Mouse (Mus musculus): Measurements from ENCODE around the gene Phf13.

GRCm38 (mm10) chr4:152041924-152042641, 46.0 kb upstream of the Phf13 start:
- TF ChIP-seq CTCF (conservative IDR thresholded peaks at IDR 0.05; ENCODE audit: insufficient read depth, insufficient read length, low read depth, low read length) (no peak), POLR2A (IDR thresholded peaks at IDR 0.05; ENCODE audit: low read depth, low read length) (no peak)
